Mouse (Mus musculus) megakaryocyte, embryonic 14.5 days (primary cell): ENCODE results near the gene Jchain.

Source experiments
- FLI1 ChIP-seq: IDR thresholded peaks from 2 replicates; pipeline ENCODE4 v1.6.1; 2012; ENCODE audit warnings: low read length, inconsistent platforms, mixed read lengths
- GATA1 ChIP-seq: IDR thresholded peaks from 3 replicates; pipeline ENCODE4 v1.6.1; 2012; ENCODE audit warnings: mixed read lengths, low read length, inconsistent platforms, borderline replicate concordance

DNA sequence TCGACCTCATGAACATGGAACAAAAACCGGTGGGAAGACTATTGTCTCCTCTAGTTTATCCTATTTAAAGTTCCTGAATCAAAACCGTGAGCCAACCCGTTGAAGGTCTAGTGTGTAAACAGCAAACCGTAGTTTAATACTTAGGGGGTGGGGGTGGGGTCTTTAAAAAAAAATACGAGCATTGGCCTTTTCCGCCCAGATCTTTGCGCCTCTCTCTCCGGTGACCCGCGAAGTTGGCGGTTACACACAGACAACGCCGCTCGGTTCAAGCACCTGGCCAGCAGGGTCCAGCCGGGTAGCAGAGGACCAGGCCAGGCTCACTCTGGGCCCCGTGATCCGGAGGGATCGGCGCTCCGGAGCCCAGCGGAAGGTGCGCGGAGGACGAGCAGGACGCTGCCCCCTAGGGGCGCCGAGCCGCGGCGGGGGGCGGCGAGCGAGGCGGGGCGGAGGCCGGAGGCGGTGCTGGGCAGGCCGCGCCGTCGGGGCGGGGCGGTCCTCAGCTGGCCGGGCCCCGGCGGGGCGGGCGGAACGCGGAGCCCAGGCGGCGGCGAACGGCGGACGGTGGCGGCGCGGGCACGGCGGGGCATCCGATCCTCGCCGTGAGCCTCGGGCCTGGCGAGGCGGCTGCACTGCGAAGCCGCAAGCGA is 36.9 kb upstream of the Jchain start, which contains the start of gene Rufy3:
- no peak for TF ChIP-seq GATA1
- no peak for TF ChIP-seq FLI1
